Mouse (Mus musculus): Measurements from ENCODE around the gene Plekha4.
"Not testable (repeated sequence)": the region's sequence is repeated elsewhere in the genome, so short reads cannot be mapped to it uniquely, and the experiment has no call there.

The Plekha4 gene

DNA sequence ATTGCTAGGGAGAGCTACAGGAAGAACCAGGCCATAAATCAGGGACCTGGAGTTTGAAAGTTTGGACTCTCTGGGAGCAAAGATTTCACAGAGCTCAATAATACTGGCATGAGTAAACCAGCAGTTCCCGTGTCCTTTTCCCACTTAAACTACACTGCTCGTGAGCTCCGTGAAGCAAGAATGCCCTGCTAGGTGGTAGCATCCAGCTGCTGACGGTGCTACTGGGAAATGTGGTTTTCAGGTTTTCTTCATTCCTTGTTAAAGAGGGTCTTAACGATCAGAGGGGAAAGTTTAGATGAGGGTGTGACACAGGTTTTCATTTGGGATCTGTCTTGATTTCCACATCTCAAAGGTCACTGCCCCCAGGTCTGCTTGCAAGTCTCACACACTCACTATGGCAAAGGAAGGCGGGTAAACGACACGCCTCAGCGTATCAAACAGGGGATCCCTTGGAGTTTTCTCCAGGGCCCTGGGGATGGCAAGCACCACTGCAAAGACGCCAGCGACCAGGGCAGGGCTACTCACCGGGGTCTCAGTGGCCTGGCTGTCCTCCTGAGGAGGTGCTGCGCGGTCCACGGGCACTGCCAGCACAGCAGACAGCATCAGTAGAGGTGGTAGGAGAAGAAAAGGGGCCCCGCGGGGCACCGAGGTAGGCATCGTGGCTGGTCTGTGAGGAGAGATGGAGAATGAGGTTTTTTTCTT is 16.8 kb upstream of the Plekha4 start:
- DNase-seq (ENCODE audit: low spot score): no peak

DNA sequence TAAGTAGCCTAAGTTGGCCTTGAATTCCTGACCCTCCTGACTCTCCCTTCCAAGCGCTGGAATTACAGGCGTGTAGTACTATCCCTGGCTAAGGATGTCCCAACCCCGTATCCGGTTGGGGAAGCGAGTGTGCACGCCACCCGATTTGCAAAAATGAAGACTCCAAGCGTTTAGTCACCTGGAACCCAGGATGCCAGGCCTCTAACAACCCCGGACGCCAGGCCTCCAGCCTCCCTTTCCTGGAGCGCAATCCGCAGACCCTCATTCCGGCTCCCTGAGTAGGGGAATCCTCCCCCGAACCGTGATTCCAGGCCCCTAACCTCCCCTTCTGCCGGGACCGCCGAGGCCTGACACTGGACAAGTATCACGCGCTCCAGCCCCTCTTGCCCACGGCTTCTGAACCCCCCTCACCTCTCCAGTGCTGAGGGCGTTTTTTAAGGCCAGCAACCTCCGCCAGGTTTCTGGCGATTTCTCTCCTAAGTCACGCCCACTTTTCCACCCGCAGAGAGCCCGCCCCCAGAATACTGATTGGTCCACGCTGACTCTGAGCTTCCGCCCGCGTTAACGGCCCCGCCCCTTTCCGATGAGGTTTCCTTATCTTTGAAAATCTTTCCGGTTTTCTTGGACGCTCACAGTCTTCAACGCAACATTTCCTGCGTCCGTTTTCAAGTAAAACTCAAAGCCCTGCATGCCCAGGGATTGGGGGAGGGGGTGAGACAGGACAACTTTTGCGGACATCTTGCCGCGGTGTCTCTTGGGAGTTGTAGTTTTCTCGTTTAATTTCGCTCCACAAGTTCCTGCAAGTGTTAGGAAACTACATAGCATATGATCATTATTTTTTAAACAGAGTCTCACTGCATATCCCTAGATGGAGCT is 16.0 kb upstream of the Plekha4 start, which contains the start of gene Nucb1:
Nucb1 (minus strand) TSS at position 495 of the 876 bp plus-strand sequence.
- DNase-seq (ENCODE audit: low spot score): peak; percentile 92

GRCm38 (mm10) chr7:45514411-45514810 is 11.7 kb upstream of the Plekha4 start:
- DNase-seq (ENCODE audit: low spot score): no peak

DNA sequence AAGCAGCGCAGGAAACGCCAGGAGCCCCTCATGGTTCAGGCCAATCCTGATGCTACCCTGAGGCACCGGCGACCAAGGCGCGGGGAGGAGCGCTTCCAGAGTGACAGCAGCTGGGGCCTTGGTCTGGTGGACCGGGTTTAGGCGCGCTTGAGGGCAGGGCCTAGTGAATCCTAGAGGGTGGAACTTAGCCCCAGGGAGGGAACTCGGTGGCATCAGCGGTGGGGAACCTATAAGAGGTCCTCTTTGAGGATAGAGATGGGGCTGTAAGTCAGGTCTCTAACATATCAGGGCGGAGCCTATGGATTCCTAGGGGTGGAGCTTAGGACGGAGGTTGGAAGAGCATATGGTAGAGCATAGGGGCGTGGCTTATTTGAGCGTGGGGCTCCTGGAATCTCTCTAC is 10.7 kb upstream of the Plekha4 start:
- no peak for DNase-seq (ENCODE audit: low spot score)

GRCm38 (mm10) chr7:45516846-45517245 is 9.3 kb upstream of the Plekha4 start:
- DNase-seq (ENCODE audit: low spot score): peak; percentile 8

- no peak for DNase-seq (ENCODE audit: low spot score)
These were observed 7.5 kb upstream of the Plekha4 start for GRCm38 (mm10) chr7:45518618-45519017.

DNA sequence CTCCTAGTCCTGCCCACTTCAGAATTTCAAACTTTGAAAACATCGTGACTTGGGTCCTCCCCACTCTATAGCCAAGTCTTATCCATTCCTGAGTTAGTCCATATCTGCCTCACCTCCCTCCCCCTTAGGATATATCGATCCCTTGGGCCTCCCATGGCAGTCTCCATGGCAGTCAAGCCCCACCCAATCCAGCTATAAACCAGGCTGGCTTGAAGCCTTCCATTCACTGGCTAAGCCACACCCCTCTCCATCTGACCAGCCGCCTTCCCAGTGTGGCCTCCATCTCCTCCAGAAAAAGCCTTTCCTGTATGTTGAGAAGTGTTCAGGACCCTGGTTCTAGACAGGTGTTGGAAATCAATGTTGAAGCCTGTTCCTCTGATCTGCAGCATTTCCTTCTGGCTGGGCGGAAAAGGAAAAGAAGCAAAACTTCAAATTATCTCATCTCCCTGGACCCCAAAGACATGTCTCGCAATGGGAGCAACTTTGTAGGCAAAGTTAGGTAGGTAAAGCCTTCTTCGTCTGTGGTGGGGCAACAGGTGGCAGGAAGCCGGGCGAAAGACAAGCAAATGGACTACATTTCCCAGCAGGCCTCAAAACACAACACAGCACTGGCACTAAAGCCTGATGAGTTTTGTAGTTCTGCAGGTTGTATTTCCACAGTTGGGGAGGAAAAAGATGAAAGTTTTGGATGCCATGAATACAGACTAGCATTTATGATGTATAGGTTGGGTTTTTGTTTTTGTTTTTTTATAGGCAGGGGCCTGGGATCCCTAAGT is 6.6 kb upstream of the Plekha4 start:
- peak; percentile 65 for DNase-seq (ENCODE audit: low spot score)

DNA sequence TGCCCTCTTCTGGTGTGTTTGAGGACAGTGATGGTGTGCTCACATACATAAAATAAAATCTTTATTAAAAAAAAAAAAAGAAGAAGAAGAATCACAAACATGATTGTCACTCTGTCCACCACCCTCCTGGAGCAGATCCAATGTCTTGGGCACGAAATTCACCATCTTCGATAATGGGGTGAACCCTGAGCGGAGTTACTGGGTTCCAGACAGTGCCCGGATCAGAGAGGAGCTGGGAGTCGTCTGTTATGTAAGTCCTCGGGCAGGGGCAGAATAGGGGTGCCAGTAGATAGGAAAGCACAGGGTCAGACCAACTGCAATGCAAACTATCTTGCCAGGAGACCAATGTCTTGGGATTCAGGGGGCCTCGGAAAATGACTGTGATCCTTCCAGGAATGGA is 5.5 kb upstream of the Plekha4 start:
- no peak for DNase-seq (ENCODE audit: low spot score)

DNA sequence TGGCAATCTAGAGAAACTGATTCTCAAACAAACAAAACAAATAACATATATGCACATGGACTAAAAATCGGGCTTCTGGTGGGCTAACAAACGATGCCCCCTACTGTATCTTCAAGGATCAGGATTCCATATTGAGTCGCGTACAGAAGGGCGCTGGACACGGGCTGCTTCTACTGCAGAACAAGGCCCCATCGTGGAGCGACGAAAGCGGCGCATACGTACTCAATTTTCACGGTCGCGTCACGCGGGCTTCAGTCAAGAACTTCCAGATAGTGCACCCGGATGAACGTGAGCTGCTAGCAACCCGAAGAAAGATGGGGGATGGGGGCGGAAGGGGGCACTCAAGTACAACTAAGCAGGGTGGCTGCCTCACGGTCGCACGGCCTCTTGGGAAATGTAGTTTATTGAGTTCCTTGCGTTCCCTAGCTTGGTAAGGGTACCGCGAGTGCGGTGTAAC is 4.4 kb upstream of the Plekha4 start:
- peak; percentile 96 for DNase-seq (ENCODE audit: low spot score)

- no peak for DNase-seq (ENCODE audit: low spot score)
These were observed 3.9 kb upstream of the Plekha4 start for GRCm38 (mm10) chr7:45522194-45522752.

DNA sequence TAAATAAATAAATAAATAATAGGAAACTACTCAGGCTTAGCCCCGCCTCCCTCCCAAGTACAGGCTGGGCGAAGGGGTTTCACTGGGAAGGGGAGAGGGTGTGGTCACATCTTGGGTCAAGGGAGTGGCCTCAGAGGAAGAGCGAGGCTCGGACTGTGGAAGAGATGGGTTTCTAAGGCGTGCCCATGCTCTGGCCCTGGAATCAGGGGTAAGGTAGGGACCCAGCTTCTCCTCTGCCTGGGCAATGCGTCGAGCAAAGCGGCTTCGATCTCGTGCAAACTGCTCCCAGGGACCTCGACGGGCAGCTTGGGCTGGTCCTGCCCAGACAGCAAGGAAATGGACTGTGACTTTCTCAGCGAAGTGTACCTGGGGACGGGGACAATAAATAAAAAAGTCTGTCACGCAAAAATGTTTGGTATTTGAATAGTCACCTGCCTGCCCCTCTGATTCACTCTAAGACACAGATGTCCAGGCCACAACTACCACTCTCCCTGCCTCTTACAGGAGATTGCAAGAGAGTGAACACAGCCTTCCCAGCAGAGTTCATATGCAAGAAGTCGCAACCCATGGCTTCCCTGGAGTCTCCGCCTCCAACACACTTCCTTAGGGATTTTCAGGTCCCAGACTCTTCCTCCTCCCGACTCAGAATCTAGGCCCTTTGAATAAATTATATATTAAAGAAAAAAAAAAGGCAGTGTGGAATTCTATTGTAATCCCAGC is 3.0 kb upstream of the Plekha4 start:
- peak; percentile 5 for DNase-seq (ENCODE audit: low spot score)

DNA sequence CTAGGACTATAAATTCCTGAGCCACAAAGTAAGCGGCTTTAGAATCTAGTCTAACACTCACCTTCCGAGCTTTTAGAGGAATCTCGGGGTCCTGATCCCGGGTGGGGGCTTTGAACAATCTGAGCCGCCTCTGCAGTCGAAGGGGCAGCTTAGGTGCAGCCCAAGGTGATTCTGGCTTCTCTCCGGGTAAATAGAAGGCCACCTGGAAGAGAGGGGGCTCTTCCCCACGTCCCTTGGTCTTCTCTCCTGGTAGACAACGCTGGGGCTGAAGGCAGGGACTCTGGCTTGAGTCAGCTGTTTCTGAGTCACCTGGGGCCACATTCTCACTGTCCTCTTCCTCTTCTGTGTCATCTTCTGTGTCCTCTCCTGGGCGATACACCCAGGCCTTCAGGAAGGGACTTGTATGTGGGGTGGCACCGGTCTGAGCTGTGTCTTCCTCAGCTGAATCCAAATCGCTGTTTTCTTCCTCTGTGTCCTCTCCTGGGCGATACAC is 2.4 kb upstream of the Plekha4 start:
- no peak for DNase-seq (ENCODE audit: low spot score)

GRCm38 (mm10) chr7:45524841-45525621 is 1.1 kb upstream of the Plekha4 start:
- peak; percentile 14 for DNase-seq (ENCODE audit: low spot score)

GRCm38 (mm10) chr7:45526474-45527120 is 467 bp downstream of the Plekha4 start:
- peak; percentile 64 for DNase-seq (ENCODE audit: low spot score)

DNA sequence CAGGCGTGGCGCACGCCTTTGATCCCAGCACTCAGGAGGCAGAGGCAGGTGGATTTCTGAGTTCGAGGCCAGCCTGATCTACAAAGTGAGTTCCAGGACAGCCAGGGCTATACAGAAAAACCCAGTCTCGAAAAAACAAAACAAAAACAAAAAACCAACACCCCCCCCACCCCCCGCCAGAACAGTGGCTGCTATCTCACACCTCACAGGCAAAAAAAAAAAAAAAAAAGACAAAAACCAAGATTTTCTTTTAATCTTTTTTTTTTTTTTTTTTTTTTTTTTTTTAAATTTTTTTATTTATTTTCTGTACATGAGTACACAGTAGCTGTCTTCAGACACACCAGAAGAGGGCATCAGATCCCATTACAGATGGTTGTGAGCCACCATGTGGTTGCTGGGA is 1.0 kb downstream of the Plekha4 start:
- DNase-seq (ENCODE audit: low spot score): not testable (repeated sequence)

GRCm38 (mm10) chr7:45529461-45529860 is 3.3 kb downstream of the Plekha4 start:
- DNase-seq (ENCODE audit: low spot score): no peak

GRCm38 (mm10) chr7:45530643-45531042 is 4.5 kb downstream of the Plekha4 start:
- no peak for DNase-seq (ENCODE audit: low spot score)

DNA sequence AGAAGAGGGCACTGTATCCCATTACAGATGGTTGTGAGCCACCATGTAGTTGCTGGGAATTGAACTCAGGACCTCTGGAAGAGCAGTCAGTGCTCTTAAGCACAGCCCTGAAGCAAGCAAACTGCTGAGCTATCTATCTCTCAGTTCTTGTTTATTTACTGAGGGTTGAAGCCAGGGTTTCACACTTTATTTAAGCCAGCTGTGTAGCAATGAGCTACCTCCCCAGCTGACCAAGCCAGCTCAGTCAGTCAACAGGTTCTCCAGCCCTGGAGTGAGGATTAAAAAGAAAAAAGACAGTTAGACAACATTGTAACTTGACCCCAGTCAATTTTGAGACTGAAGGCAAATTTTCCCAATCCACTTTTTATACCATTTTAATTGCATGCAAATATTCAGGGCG is 9.5 kb downstream of the Plekha4 start:
- no peak for DNase-seq (ENCODE audit: low spot score)

- no peak for DNase-seq (ENCODE audit: low spot score)
These were observed 11.5 kb downstream of the Plekha4 start for GRCm38 (mm10) chr7:45537602-45538001.
